Mouse (Mus musculus): ENCODE results near the gene Ppp1r21. TPM values are rescaled to one million over a fixed set of nuclear protein-coding genes. Genes with fewer than 3 reads are reported as not detected.

Ppp1r21 gene
- total and polyA plus RNA-seq, 3 experiments = 4.6 to 33.5 (median 31.8) TPM

- Histone ChIP-seq H3K4me1 (ENCODE audit: insufficient read depth, low read depth, low read length) (peaks cover 24% of the 10 kb centered on the region), H3K9me3 (replicated peaks) (no peaks in the 10 kb centered on the region), H3K27me3 (ENCODE audit: insufficient read depth, low read length) (no peaks in the 10 kb centered on the region), H3K4me3 (ENCODE audit: low read depth, low read length) (no peak overlapping the region), H3K36me3 (replicated peaks) (peaks cover 18% of the 10 kb centered on the region)
- no peak for TF ChIP-seq POLR2AphosphoS5 (IDR thresholded peaks at IDR 0.05; ENCODE audit: insufficient replicate concordance, low read depth, low read length)
- no peak for TF ChIP-seq GATA1 (IDR thresholded peaks at IDR 0.05; ENCODE audit: borderline replicate concordance, low read length)
- TF ChIP-seq TAL1 (conservative IDR thresholded peaks at IDR 0.05; ENCODE audit: low read depth, low read length) = no peak
- no peak for TF ChIP-seq GATA2 (IDR thresholded peaks at IDR 0.05; ENCODE audit: borderline replicate concordance, low read depth, low read length)
- DNase-seq (ENCODE audit: low spot score) = no peak
- ATAC-seq (ENCODE audit: extremely low read depth, insufficient number of reproducible peaks, low FRiP score, poor library complexity, severe bottlenecking) = no peak
These were observed 1.3 kb downstream of the Ppp1r21 start for GRCm38 (mm10) chr17:88531176-88531575.

- DNase-seq (ENCODE audit: low spot score) (no peak), ATAC-seq (ENCODE audit: extremely low read depth, insufficient number of reproducible peaks, low FRiP score, poor library complexity, severe bottlenecking) (no peak)
- Histone ChIP-seq H3K9me3 (replicated peaks) (no peaks in the 10 kb centered on the region), H3K4me1 (ENCODE audit: insufficient read depth, low read depth, low read length) (0 out of 2 replicates have a peak, but pooled peaks cover 3% of the 10 kb centered on the region), H3K4me3 (ENCODE audit: low read depth, low read length) (no peak overlapping the region), H3K27me3 (ENCODE audit: insufficient read depth, low read length) (no peaks in the 10 kb centered on the region), H3K36me3 (replicated peaks) (peaks cover 53% of the 10 kb centered on the region)
- no peak for TF ChIP-seq GATA2 (IDR thresholded peaks at IDR 0.05; ENCODE audit: borderline replicate concordance, low read depth, low read length)
These were observed 8.0 kb downstream of the Ppp1r21 start for GRCm38 (mm10) chr17:88537842-88538430.

DNA sequence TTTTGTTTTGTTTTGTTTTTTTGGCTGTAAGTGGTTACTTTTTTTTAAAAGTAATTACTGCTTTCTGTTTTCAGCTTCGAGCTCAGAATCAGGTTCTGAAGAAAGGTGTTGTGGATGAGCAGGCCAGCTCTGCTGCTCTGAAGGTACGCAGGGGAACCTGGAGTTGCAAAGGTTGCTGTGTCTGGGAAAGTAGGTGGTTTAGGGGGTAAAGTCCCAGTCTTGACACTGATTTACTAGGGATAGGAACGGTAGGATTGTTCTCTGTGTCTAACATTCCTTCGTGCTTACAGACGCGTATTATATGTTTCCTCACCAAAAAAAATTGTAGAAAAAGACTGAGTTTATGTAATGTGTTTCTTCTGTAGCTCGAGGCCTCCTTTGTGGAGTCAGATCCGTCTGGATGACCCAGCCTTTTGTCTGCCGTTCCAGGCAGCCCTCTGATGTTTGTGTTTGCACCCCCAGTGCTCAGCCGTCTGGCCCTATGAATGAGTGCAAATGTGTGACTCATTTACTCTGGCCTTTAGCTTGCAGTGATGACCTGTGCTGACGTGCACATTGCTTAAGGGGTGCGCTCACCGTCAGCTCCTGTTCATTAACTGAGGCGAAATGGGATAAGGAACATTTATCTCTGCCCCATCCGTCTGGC is 13.0 kb downstream of the Ppp1r21 start:
- H3K4me1 ChIP-seq (ENCODE audit: insufficient read depth, low read depth, low read length) = no peaks in the 10 kb centered on the region

GRCm38 (mm10) chr17:88543417-88543782 is 13.5 kb downstream of the Ppp1r21 start:
- DNase-seq (ENCODE audit: low spot score) (no peak), ATAC-seq (ENCODE audit: extremely low read depth, insufficient number of reproducible peaks, low FRiP score, poor library complexity, severe bottlenecking) (no peak)
- H3K4me3 ChIP-seq (ENCODE audit: low read depth, low read length) = no peak overlapping the region
- no peaks in the 10 kb centered on the region for H3K9me3 ChIP-seq (replicated peaks)
- TF ChIP-seq GATA2 (IDR thresholded peaks at IDR 0.05; ENCODE audit: borderline replicate concordance, low read depth, low read length) (no peak), CTCF (IDR thresholded peaks at IDR 0.05; ENCODE audit: low read depth, low read length) (no peak), POLR2AphosphoS5 (IDR thresholded peaks at IDR 0.05; ENCODE audit: insufficient replicate concordance, low read depth, low read length) (no peak), TAL1 (conservative IDR thresholded peaks at IDR 0.05; ENCODE audit: low read depth, low read length) (no peak), GATA1 (IDR thresholded peaks at IDR 0.05; ENCODE audit: borderline replicate concordance, low read length) (no peak)
- no peaks in the 10 kb centered on the region for H3K4me1 ChIP-seq (ENCODE audit: insufficient read depth, low read depth, low read length)
- H3K27me3 ChIP-seq (ENCODE audit: insufficient read depth, low read length) = no peaks in the 10 kb centered on the region
- H3K36me3 ChIP-seq (replicated peaks) = peaks cover 63% of the 10 kb centered on the region

More for the DNA sequence above, 13.0 kb downstream of the Ppp1r21 start:
- H3K36me3 ChIP-seq (replicated peaks) = peaks cover 63% of the 10 kb centered on the region
- H3K4me3 ChIP-seq (ENCODE audit: low read depth, low read length) = no peak overlapping the region
- H3K9me3 ChIP-seq (replicated peaks) = no peaks in the 10 kb centered on the region
- TF ChIP-seq POLR2AphosphoS5 (IDR thresholded peaks at IDR 0.05; ENCODE audit: insufficient replicate concordance, low read depth, low read length) (no peak), GATA2 (IDR thresholded peaks at IDR 0.05; ENCODE audit: borderline replicate concordance, low read depth, low read length) (no peak), CTCF (IDR thresholded peaks at IDR 0.05; ENCODE audit: low read depth, low read length) (no peak), TAL1 (conservative IDR thresholded peaks at IDR 0.05; ENCODE audit: low read depth, low read length) (no peak), GATA1 (IDR thresholded peaks at IDR 0.05; ENCODE audit: borderline replicate concordance, low read length) (no peak)
- ATAC-seq (ENCODE audit: extremely low read depth, insufficient number of reproducible peaks, low FRiP score, poor library complexity, severe bottlenecking) = no peak
- DNase-seq (ENCODE audit: low spot score) = no peak
- no peaks in the 10 kb centered on the region for H3K27me3 ChIP-seq (ENCODE audit: insufficient read depth, low read length)

- no peak for ATAC-seq (ENCODE audit: extremely low read depth, insufficient number of reproducible peaks, low FRiP score, poor library complexity, severe bottlenecking)
- H3K4me1 ChIP-seq (ENCODE audit: insufficient read depth, low read depth, low read length) = no peaks in the 10 kb centered on the region
- DNase-seq (ENCODE audit: low spot score) = no peak
- no peaks in the 10 kb centered on the region for H3K9me3 ChIP-seq (replicated peaks)
- TF ChIP-seq POLR2AphosphoS5 (IDR thresholded peaks at IDR 0.05; ENCODE audit: insufficient replicate concordance, low read depth, low read length) (no peak), CTCF (IDR thresholded peaks at IDR 0.05; ENCODE audit: low read depth, low read length) (no peak), GATA2 (IDR thresholded peaks at IDR 0.05; ENCODE audit: borderline replicate concordance, low read depth, low read length) (no peak), GATA1 (IDR thresholded peaks at IDR 0.05; ENCODE audit: borderline replicate concordance, low read length) (no peak), TAL1 (conservative IDR thresholded peaks at IDR 0.05; ENCODE audit: low read depth, low read length) (no peak)
- no peaks in the 10 kb centered on the region for H3K27me3 ChIP-seq (ENCODE audit: insufficient read depth, low read length)
- H3K36me3 ChIP-seq (replicated peaks) = peaks cover 67% of the 10 kb centered on the region
- no peak overlapping the region for H3K4me3 ChIP-seq (ENCODE audit: low read depth, low read length)
These were observed 15.4 kb downstream of the Ppp1r21 start for GRCm38 (mm10) chr17:88545217-88545784.

DNA sequence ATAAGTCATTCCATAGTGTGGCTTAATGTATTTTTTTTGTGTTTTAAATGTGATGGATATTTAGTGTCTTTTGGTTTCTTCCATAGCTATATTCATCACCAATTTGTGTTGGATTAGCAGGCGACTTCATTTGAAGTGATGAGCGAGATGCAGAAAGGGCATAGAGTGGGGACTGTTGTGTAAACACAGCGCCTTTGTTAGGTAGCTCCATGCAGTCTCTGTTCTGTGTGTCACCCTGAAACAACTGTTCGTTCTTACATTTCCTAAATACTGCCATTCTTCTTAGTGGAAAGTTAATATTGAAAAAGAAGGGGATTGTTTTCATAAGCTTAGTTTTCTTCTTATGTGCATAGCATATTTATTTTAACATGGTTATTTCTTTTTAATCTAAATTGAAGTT is 16.8 kb downstream of the Ppp1r21 start:
- ATAC-seq (ENCODE audit: extremely low read depth, insufficient number of reproducible peaks, low FRiP score, poor library complexity, severe bottlenecking) (no peak), DNase-seq (ENCODE audit: low spot score) (no peak)
- Histone ChIP-seq H3K4me3 (ENCODE audit: low read depth, low read length) (no peak overlapping the region), H3K4me1 (ENCODE audit: insufficient read depth, low read depth, low read length) (no peaks in the 10 kb centered on the region), H3K27me3 (ENCODE audit: insufficient read depth, low read length) (no peaks in the 10 kb centered on the region), H3K36me3 (replicated peaks) (peaks cover 75% of the 10 kb centered on the region), H3K9me3 (replicated peaks) (no peaks in the 10 kb centered on the region)
- TF ChIP-seq CTCF (IDR thresholded peaks at IDR 0.05; ENCODE audit: low read depth, low read length) = no peak
